Mouse (Mus musculus) layer of hippocampus, adult 18-20 months (tissue): ENCODE data around the gene Zfand2b. TPM values are rescaled to one million over a fixed set of nuclear protein-coding genes. Genes with fewer than 3 reads are reported as not detected.
A peak's percentile ranks its signal among the peaks of the same experiment; 100 is the strongest.

Experiments
- DNase-seq, 2 experiments: peaks; one replicate each; pipeline ENCODE4 v3.0.0; 2022; ENCODE audit warnings: low spot score in 2 of 2
- long read RNA-seq: library from polyadenylated mRNA; stranded (forward); transcript quantifications from one replicate; pipeline ENCODE4 v2.0.0, GENCODE M21; 2021
- total RNA-seq, 2 experiments: library from RNA; stranded (reverse); gene quantifications; 2 replicates each; pipeline ENCODE4 v1.2.3; 2021

The Zfand2b gene
- total RNA-seq = 10 to 100 TPM; 35.1 to 38.9 TPM
- long read RNA-seq, transcript Zfand2b-204 (10 exons, 1,206 nt) = major isoform, 15 of 43 reads
- long read RNA-seq, transcript Zfand2b-201 (9 exons, 1,316 nt) = minor isoform, 6 of 43 reads
- long read RNA-seq, partial matches to known transcripts = 3 of 43 reads
- long read RNA-seq, other reads (novel, unspliced or antisense) = 18 of 43 reads

GRCm38 (mm10) chr1:75168472-75169464 lies at the start of gene Zfand2b:
Zfand2b (plus strand) TSS chr1:75168646.
- peak; percentile 91 to 95 for DNase-seq

- no peak for DNase-seq
Measured at GRCm38 (mm10) chr1:75122211-75122610, 46.2 kb upstream of the Zfand2b start.

GRCm38 (mm10) chr1:75124346-75125321 lies 43.8 kb upstream of the Zfand2b start, which contains the start of gene Nhej1:
Nhej1 (minus strand) TSS chr1:75125200.
- DNase-seq = peak; percentile 80 to 94

GRCm38 (mm10) chr1:75125418-75125817 lies 43.0 kb upstream of the Zfand2b start:
- no peak for DNase-seq

GRCm38 (mm10) chr1:75128641-75129040 lies 39.8 kb upstream of the Zfand2b start:
- DNase-seq = no peak

GRCm38 (mm10) chr1:75133421-75134207 lies 34.8 kb upstream of the Zfand2b start, which contains the start of gene Slc23a3:
Slc23a3 (minus strand) TSS chr1:75133890.
- no peak for DNase-seq

- DNase-seq = no peak
Measured at GRCm38 (mm10) chr1:75136293-75136692, 32.2 kb upstream of the Zfand2b start.

- no peak for DNase-seq
Measured at GRCm38 (mm10) chr1:75136730-75137129, 31.7 kb upstream of the Zfand2b start.

GRCm38 (mm10) chr1:75138448-75138847 lies 30.0 kb upstream of the Zfand2b start:
- DNase-seq = no peak

GRCm38 (mm10) chr1:75140601-75141190 lies 27.8 kb upstream of the Zfand2b start:
- DNase-seq = no peak

- peak; percentile 43 to 61 for DNase-seq
Measured at GRCm38 (mm10) chr1:75141486-75142190, 26.8 kb upstream of the Zfand2b start.

- DNase-seq = peak; percentile 93 to 97
Measured at GRCm38 (mm10) chr1:75142301-75143261, 25.9 kb upstream of the Zfand2b start, which contains the start of the genes Cnppd1 and Retreg2. Cnppd1 (minus strand) TSS chr1:75142711. Retreg2 (plus strand) TSS chr1:75142778.

GRCm38 (mm10) chr1:75145589-75145988 lies 22.9 kb upstream of the Zfand2b start:
- no peak for DNase-seq

GRCm38 (mm10) chr1:75147411-75148135 lies 20.9 kb upstream of the Zfand2b start:
- DNase-seq = no peak

GRCm38 (mm10) chr1:75148727-75149126 lies 19.7 kb upstream of the Zfand2b start:
- no peak for DNase-seq

- no peak for DNase-seq
Measured at GRCm38 (mm10) chr1:75155837-75156236, 12.6 kb upstream of the Zfand2b start.

GRCm38 (mm10) chr1:75158990-75159389 lies 9.5 kb upstream of the Zfand2b start:
- no peak for DNase-seq
